Mouse (Mus musculus): ENCODE results near the gene Dennd6a. TPM values are rescaled to one million over a fixed set of nuclear protein-coding genes. Genes with fewer than 3 reads are reported as not detected.

Dennd6a gene
- polyA plus RNA-seq, 1 experiment, result 50.2 TPM

- H3K4me3 ChIP-seq (ENCODE audit: insufficient read depth, low read length), result no peak overlapping the region
- H3K4me1 ChIP-seq (ENCODE audit: control insufficient read depth, insufficient read depth, low read length), result peaks cover 11% of the 10 kb centered on the region
- 0 out of 2 replicates have a peak overlapping the region, but pooled peaks have one; percentile 5 for H3K27ac ChIP-seq (ENCODE audit: insufficient read depth, low read depth, low read length)
- TF ChIP-seq POLR2A (IDR thresholded peaks at IDR 0.05; ENCODE audit: borderline replicate concordance, low read depth, low read length) (no peak), CTCF (IDR thresholded peaks at IDR 0.05; ENCODE audit: low read depth, low read length) (no peak)
These were observed 102.1 kb downstream of the Dennd6a start for GRCm38 (mm10) chr14:26675791-26676190.

Other genes with a start within 250 kb of the Dennd6a start
- 70.1 and 78.0 TPM in 2 replicates for gene Slmap, start 38.9 kb upstream of the Dennd6a start, polyA plus RNA-seq (2012; ENCODE audit: insufficient read depth, insufficient read length, missing spikeins)
- gene Arf4, start 64.2 kb downstream of the Dennd6a start, polyA plus RNA-seq (2012; ENCODE audit: insufficient read depth, insufficient read length, missing spikeins), result 151 and 154 TPM in 2 replicates
- gene Pde12, start 96.0 kb downstream of the Dennd6a start, polyA plus RNA-seq (2012; ENCODE audit: insufficient read depth, insufficient read length, missing spikeins), result 3.8 and 4.0 TPM in 2 replicates
- 0.04 TPM in 1 of 2 replicates, not detected in the other for gene Dnah12, start 119.4 kb downstream of the Dennd6a start, polyA plus RNA-seq (2012; ENCODE audit: insufficient read depth, insufficient read length, missing spikeins)

Measured in bone marrow macrophage, adult 2 months (primary cell).